Mouse (Mus musculus) cerebellum, adult 2 months (tissue): ENCODE data around the gene Slc7a5.

ENCODE experiments used
- CTCF ChIP-seq: fragments of 200-500 bp; IDR thresholded peaks from 2 replicates; pipeline ENCODE4 v1.5.1; 2011; ENCODE audit warnings: low read depth, mild to moderate bottlenecking, control low read depth, low read length, moderate library complexity, borderline replicate concordance; ENCODE audit not compliant: insufficient read depth
- POLR2A ChIP-seq: fragments of 200-500 bp; IDR thresholded peaks from 2 replicates; pipeline ENCODE4 v1.6.1; 2011; ENCODE audit warnings: low read length, control low read depth, borderline replicate concordance; ENCODE audit not compliant: insufficient read depth

DNA sequence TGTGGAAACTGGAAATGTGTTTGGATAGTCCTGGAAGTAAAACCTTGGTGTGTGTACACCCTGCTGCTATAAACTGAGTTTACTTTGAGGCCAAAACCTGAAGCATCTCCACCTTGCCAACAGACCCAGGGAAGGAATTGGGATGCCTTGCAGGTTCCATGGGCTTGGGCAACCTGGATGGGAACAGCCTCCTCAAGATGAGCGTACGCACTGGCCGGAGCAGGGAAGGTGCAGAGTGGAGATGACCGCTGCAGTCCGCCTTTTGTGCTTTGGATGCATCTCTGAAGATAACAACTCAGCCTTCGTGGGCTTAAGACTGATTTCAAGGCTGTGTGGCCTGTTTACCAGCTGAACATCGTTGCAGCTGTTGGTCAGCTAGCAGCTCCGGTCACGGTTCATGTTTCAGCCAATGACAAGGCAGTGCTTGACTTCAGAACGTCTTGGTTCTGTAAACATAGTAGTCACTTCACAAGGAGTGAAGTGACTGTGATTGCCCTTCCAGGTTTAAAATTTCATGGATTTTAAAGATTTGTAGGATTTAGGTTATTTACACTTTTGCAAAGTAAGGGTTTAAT, 47.6 kb upstream of the Slc7a5 start:
- TF ChIP-seq POLR2A, result no peak
- TF ChIP-seq CTCF, result no peak
